Mouse (Mus musculus) lung, adult 2 months (tissue): ENCODE measurements at regions not wholly inside any gene's neighbourhood (a gene's known extent, or its start where the extent isn't known, plus 50 kb on each side); places are given as distances from the start of the nearest gene placed in this dataset.

Experiments
- CTCF ChIP-seq: fragments of 200-500 bp; IDR thresholded peaks from 2 replicates; pipeline ENCODE4 v1.5.1; 2011; ENCODE audit warnings: mild to moderate bottlenecking, low read length, control low read depth; ENCODE audit not compliant: insufficient read depth
- POLR2A ChIP-seq: fragments of 200-500 bp; IDR thresholded peaks from 2 replicates; pipeline ENCODE4 v1.6.1; 2011; ENCODE audit warnings: low read depth, mild to moderate bottlenecking, control low read depth, low read length, borderline replicate concordance; ENCODE audit errors: extremely low read depth

- TF ChIP-seq POLR2A (no peak), CTCF (no peak)
Observed at GRCm38 (mm10) chr2:115069704-115070103, 414.9 kb upstream of the Dph6 start.
